Mouse (Mus musculus) neural tube, embryonic 10.5 days (tissue): ENCODE measurements around the gene Trip10.
A peak's percentile ranks its signal among the peaks of the same experiment; 100 is the strongest.

Experiments used
- DNase-seq: peaks from one replicate; pipeline ENCODE4 v3.0.0-alpha.2; 2017; ENCODE audit warnings: low spot score; ENCODE audit errors: extremely low spot score

The Trip10 gene

GRCm38 (mm10) chr17:57234254-57234928 lies 14.9 kb upstream of the Trip10 start:
- DNase-seq: no peak

DNA sequence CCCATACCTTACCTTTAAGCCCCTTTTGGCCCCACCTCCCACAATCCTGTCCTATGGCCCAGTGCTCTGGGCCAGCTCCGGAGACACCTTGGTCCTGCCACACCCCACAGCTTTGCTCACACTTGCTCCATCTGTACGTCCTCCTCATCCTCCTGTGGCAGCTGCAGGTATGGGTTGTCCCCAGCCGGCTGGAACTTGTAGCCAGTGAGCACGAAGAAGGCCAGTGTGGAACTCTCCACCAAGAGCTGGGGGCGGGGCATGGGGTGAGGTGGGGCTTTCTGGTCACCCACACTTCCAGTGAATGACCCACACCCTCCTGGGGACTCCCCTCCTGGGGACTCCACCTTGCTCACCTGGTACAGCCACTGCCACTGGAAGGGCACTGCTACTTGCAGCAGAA lies 13.5 kb upstream of the Trip10 start:
- no peak for DNase-seq

GRCm38 (mm10) chr17:57237181-57237580 lies 12.1 kb upstream of the Trip10 start:
- no peak for DNase-seq

- no peak for DNase-seq
Measured at GRCm38 (mm10) chr17:57243650-57244370, 5.4 kb upstream of the Trip10 start.

GRCm38 (mm10) chr17:57245311-57245929 lies 3.8 kb upstream of the Trip10 start:
- DNase-seq: no peak

- DNase-seq: no peak
Measured at GRCm38 (mm10) chr17:57246663-57247392, 2.4 kb upstream of the Trip10 start.

DNA sequence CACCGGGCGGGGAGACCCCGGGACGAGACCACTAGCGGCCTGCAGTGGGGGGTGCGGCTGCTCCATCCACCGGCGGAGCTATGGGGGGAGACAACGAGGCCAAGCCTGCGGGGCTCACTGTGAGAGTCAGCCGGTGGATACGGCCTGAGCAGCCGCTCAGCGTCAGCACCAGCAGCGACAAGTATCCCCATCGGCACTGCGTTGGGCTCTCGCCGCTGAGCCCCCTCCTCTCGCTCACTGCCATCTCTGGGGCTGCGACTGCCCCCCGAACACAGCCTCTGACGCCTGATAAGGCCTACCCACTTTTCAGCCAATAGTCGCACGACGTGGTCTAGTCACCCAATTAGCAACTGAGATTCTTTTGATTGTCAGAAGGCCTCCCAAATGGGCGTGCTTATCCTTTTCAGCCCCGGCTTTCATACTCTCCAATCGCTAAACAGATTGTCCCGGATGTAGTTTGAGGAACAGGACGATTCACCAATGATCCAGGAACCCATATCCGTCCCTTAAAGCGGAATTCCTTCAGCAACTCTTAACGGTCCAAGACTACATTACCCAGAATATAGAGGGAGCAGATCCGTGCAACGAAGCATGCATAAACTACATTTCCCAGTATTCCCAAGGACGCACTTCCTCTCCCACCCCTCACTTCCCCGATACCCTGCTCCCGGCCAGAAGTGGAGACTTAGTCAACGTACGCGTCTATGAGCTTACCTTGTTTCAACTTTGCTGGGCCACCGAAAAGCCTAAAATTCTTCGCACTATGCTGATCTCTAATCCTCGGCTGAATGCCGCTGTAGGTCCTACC lies 1.7 kb upstream of the Trip10 start:
- DNase-seq: peak; percentile 90

- DNase-seq: peak; percentile 77
Measured at GRCm38 (mm10) chr17:57248201-57248699, 1.0 kb upstream of the Trip10 start, which contains the start of gene Gpr108. Gpr108 (minus strand) TSS chr17:57248446.

DNA sequence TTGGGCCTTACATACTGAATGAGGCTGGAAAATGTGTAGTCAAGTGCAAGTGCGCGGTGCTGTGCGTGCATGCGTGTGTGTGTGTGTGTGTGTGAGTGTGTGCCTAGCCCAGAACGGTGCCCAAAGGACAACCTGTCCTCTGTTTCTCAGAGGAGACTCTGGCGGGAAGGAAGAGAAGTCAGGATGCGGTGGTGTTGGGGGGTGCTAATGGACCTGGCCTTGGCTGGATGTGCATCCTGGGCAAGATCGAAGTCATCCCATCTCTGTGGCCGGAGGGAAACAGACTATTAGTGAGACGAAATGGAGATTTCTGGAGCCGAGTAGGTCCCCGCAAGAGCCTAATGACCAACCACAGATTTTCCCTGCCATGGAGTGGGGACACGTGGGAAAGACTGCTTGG lies 484 bp upstream of the Trip10 start:
- peak; percentile 38 for DNase-seq

- DNase-seq: peak; percentile 40
Measured at GRCm38 (mm10) chr17:57250461-57251160, 1.4 kb downstream of the Trip10 start.

GRCm38 (mm10) chr17:57251431-57251830 lies 2.2 kb downstream of the Trip10 start:
- no peak for DNase-seq

GRCm38 (mm10) chr17:57253306-57253705 lies 4.1 kb downstream of the Trip10 start:
- no peak for DNase-seq

GRCm38 (mm10) chr17:57255354-57255753 lies 6.1 kb downstream of the Trip10 start:
- DNase-seq: no peak

- DNase-seq: no peak
Measured at GRCm38 (mm10) chr17:57256921-57257485, 7.7 kb downstream of the Trip10 start.

DNA sequence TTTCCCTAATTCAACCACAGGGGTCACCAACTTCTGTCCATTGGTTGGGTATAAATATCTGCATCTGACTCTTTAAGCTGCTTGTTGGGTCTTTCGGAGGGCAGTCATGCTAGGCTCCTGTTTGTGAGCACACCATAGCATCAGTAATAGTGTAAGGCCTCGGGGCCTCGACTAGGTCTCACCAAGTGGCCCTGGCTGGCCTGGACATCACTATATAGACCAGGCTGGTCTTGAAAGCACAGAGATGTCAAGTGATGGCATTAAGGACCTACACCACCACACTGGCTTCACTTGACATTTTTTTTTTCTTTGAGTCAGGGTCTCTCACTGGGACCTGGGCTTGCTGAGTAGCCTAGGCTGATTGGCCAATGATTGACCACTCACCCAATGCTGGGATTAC lies 8.9 kb downstream of the Trip10 start:
- no peak for DNase-seq

- DNase-seq: no peak
Measured at GRCm38 (mm10) chr17:57259742-57260141, 10.5 kb downstream of the Trip10 start.

- no peak for DNase-seq
Measured at GRCm38 (mm10) chr17:57260351-57260750, 11.1 kb downstream of the Trip10 start.

- DNase-seq: no peak
Measured at GRCm38 (mm10) chr17:57261286-57261685, 12.0 kb downstream of the Trip10 start.

- DNase-seq: no peak
Measured at GRCm38 (mm10) chr17:57261796-57262195, 12.5 kb downstream of the Trip10 start.
